Mouse (Mus musculus): ENCODE measurements around the gene Bahcc1. TPM values are rescaled to one million over a fixed set of nuclear protein-coding genes. Genes with fewer than 3 reads are reported as not detected.

The Bahcc1 gene
- polyA plus RNA-seq, 1 experiment from 2014 or later: 19.7 TPM

DNA sequence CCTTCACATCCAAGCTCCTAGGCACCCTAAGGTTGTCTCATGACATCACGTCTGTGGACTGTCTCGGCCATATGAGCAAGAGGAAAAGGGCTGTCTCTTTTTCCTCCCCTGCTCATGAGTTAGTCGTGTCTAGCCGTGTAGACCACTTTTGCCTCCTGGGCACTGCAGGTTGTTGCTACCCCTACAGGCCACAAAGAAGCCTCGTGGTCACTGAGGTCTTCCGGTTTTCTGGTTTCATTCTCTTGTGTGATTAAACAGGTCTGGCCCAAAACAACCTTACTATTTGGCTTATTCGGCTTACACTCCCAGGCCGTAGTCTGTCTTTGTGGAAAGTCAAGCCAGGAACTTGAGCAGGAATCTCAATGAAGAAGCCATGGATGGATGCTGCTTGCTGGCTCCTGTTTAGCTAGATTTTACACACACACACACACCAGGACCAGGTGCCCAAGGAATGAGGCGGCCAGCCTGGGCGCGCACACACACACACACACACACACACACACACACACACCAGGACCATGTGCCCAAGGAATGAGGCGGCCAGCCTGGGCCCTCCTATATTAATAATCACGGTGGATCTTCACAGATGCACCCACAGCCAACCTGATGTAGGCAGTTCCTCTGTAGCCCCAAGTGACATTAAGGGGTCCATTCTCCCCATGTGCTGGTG is 21.0 kb downstream of the Bahcc1 start:
- no peaks in the 10 kb centered on the region for H3K9me3 ChIP-seq (ENCODE audit: control insufficient read depth, low read length)
- H3K4me3 ChIP-seq (ENCODE audit: low read depth, low read length): no peak overlapping the region
- no peaks in the 10 kb centered on the region for H3K27me3 ChIP-seq (ENCODE audit: control insufficient read depth, insufficient read depth, low read length)
- 87% methylated on average over 13 of the region's 13 CpGs for WGBS
- DNase-seq (ENCODE audit: low spot score) (no peak), ATAC-seq (ENCODE audit: insufficient read depth, low FRiP score, low TSS enrichment) (no peak)
- no peak overlapping the region for H3K9ac ChIP-seq (ENCODE audit: low read length)
- H3K4me2 ChIP-seq (ENCODE audit: low read depth): no peak overlapping the region
- H3K4me1 ChIP-seq (ENCODE audit: control insufficient read depth, insufficient read depth, low read length): peaks cover 59% of the 10 kb centered on the region
- no peaks in the 10 kb centered on the region for H3K36me3 ChIP-seq (ENCODE audit: control insufficient read depth, insufficient read depth, low read length)
- no peak overlapping the region for H3K27ac ChIP-seq (ENCODE audit: low read depth, low read length)

DNA sequence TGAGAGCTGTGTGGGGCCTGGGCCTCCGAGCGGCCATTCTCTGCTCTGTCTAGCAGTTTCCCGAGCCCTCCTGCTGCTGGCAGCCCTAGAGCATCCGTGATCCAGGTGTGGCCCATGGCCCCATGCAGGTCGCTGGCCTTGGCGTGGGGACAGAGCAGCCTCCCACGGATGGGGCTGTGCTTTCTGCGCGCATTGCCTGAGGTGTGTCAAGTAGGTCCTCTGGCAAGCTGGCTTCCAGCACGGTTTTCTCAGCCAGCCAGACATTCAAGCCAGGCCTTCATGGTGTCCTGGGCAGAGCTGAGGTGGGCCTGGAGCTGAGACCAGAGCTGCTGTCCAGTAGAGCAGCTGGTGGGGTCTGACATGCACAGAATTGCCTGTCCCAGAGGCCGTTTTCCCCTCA is 21.7 kb downstream of the Bahcc1 start:
- H3K9me3 ChIP-seq (ENCODE audit: control insufficient read depth, low read length): no peaks in the 10 kb centered on the region
- no peak for ATAC-seq (ENCODE audit: insufficient read depth, low FRiP score, low TSS enrichment)
- no peaks in the 10 kb centered on the region for H3K27me3 ChIP-seq (ENCODE audit: control insufficient read depth, insufficient read depth, low read length)
- peak overlapping the region; percentile 29; the same call in 1 of the 2 replicates for H3K9ac ChIP-seq (ENCODE audit: low read length)
- H3K4me1 ChIP-seq (ENCODE audit: control insufficient read depth, insufficient read depth, low read length): peaks cover 63% of the 10 kb centered on the region
- H3K4me3 ChIP-seq (ENCODE audit: low read depth, low read length): no peak overlapping the region
- H3K27ac ChIP-seq (ENCODE audit: low read depth, low read length): no peak overlapping the region
- H3K4me2 ChIP-seq (ENCODE audit: low read depth): no peak overlapping the region
- 65% methylated on average over 10 of the region's 11 CpGs for WGBS
- H3K36me3 ChIP-seq (ENCODE audit: control insufficient read depth, insufficient read depth, low read length): no peaks in the 10 kb centered on the region; the same call in 1 of the 2 replicates
- DNase-seq (ENCODE audit: low spot score): no peak

DNA sequence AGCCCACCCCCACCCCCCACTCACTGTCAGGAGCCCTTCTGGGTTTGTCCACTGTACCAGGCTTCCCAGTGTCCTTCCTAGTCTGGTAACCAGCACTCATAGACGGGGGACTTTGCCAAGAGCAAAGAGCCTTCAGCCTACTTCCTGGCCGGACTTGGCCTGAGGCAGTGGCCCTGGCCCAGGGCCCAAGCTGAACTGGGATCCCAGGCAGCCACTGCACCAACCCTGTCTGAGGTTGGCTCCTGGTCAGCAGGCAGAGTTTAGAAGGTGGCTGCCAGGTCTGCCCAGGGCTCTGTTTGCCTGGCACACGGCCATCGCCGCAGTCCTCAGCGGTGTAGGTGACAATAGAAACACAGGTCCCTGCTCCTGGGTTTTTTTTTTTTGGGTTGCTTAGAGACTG is 22.3 kb downstream of the Bahcc1 start:
- Histone ChIP-seq H3K4me1 (ENCODE audit: control insufficient read depth, insufficient read depth, low read length) (peaks cover 62% of the 10 kb centered on the region), H3K9ac (ENCODE audit: low read length) (no peak overlapping the region; the same call in 1 of the 2 replicates), H3K27ac (ENCODE audit: low read depth, low read length) (no peak overlapping the region), H3K4me3 (ENCODE audit: low read depth, low read length) (no peak overlapping the region), H3K4me2 (ENCODE audit: low read depth) (no peak overlapping the region), H3K36me3 (ENCODE audit: control insufficient read depth, insufficient read depth, low read length) (no peaks in the 10 kb centered on the region; the same call in 1 of the 2 replicates), H3K9me3 (ENCODE audit: control insufficient read depth, low read length) (no peaks in the 10 kb centered on the region), H3K27me3 (ENCODE audit: control insufficient read depth, insufficient read depth, low read length) (no peaks in the 10 kb centered on the region)
- ATAC-seq (ENCODE audit: insufficient read depth, low FRiP score, low TSS enrichment) (no peak), DNase-seq (ENCODE audit: low spot score) (no peak)
- 88% methylated on average over 6 of the region's 6 CpGs for WGBS

DNA sequence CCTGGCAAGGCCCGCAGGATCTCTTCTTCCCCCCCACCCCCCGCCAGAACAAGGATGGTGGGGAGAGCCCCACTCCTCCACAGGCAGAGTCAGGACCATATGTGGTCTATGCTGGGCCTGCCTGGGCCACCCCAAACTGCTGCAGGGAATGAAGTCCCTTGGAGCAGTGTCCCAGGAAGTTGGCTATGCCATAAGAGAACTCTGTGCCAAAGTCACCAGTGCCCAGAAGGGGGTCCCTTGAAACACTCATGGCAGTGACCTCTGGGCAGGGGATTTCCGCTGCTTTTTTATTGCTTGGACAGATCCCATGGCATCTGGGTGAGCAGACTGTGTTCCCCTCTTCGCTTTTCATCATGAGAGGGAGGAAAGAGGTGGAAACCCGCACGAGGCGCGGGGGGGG is 22.8 kb downstream of the Bahcc1 start:
- Histone ChIP-seq H3K27ac (ENCODE audit: low read depth, low read length) (no peak overlapping the region), H3K4me2 (ENCODE audit: low read depth) (no peak overlapping the region), H3K4me1 (ENCODE audit: control insufficient read depth, insufficient read depth, low read length) (peaks cover 61% of the 10 kb centered on the region), H3K36me3 (ENCODE audit: control insufficient read depth, insufficient read depth, low read length) (no peaks in the 10 kb centered on the region; the same call in 1 of the 2 replicates), H3K9ac (ENCODE audit: low read length) (no peak overlapping the region), H3K4me3 (ENCODE audit: low read depth, low read length) (no peak overlapping the region), H3K27me3 (ENCODE audit: control insufficient read depth, insufficient read depth, low read length) (no peaks in the 10 kb centered on the region), H3K9me3 (ENCODE audit: control insufficient read depth, low read length) (no peaks in the 10 kb centered on the region)
- no peak for ATAC-seq (ENCODE audit: insufficient read depth, low FRiP score, low TSS enrichment)
- WGBS: 58% methylated on average over 5 of the region's 8 CpGs
- no peak for DNase-seq (ENCODE audit: low spot score)

DNA sequence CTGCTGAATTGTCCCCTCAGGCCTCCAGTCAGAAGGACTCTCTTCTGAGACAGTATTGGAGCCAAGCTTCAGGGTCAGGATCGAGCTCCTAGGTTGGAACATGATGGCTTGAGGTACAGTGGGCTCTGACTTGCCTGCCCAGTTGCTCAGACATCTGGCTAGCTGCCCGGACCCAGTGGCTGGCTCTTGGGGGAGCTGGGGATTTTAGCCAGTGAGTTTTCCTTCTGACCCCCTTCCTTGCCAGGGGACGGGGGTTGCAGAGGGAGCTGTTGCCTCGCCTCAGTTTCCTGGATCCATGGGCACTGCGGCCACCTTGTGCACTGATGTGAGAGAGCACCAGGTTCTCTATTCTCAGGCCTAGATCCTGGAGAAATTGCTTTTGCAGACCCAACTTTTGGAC is 23.4 kb downstream of the Bahcc1 start:
- H3K4me3 ChIP-seq (ENCODE audit: low read depth, low read length): no peak overlapping the region
- H3K27me3 ChIP-seq (ENCODE audit: control insufficient read depth, insufficient read depth, low read length): no peaks in the 10 kb centered on the region
- peaks cover 62% of the 10 kb centered on the region for H3K4me1 ChIP-seq (ENCODE audit: control insufficient read depth, insufficient read depth, low read length)
- DNase-seq (ENCODE audit: low spot score) (no peak), ATAC-seq (ENCODE audit: insufficient read depth, low FRiP score, low TSS enrichment) (no peak)
- no peak overlapping the region for H3K27ac ChIP-seq (ENCODE audit: low read depth, low read length)
- WGBS: 76% methylated on average over 5 of the region's 5 CpGs
- H3K36me3 ChIP-seq (ENCODE audit: control insufficient read depth, insufficient read depth, low read length): no peaks in the 10 kb centered on the region; the same call in 1 of the 2 replicates
- H3K4me2 ChIP-seq (ENCODE audit: low read depth): no peak overlapping the region
- no peaks in the 10 kb centered on the region for H3K9me3 ChIP-seq (ENCODE audit: control insufficient read depth, low read length)
- H3K9ac ChIP-seq (ENCODE audit: low read length): no peak overlapping the region; the same call in 1 of the 2 replicates

DNA sequence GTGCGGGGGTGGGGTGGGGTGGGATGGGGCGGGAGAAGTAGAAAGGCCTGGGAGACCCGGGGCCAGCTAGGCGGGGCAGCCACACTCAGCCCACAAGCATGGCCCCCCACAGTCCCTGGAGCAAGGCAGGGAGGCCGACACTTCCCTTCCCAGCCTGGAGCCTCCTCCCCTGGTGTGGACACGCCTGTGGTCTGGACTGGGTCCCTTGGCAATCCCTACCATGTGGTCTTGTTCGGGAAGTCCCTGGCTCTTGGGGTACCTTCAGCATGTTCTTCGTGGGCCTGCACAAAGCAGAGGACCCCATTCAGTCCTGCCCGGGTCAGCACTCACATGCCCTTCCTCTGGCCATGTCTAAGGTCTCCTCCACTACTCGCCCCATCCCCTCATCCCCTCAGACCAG is 23.8 kb downstream of the Bahcc1 start:
- H3K27me3 ChIP-seq (ENCODE audit: control insufficient read depth, insufficient read depth, low read length): no peaks in the 10 kb centered on the region
- DNase-seq (ENCODE audit: low spot score) (no peak), ATAC-seq (ENCODE audit: insufficient read depth, low FRiP score, low TSS enrichment) (no peak)
- 61% methylated on average over 10 of the region's 10 CpGs for WGBS
- H3K4me2 ChIP-seq (ENCODE audit: low read depth): no peak overlapping the region
- H3K36me3 ChIP-seq (ENCODE audit: control insufficient read depth, insufficient read depth, low read length): no peaks in the 10 kb centered on the region; the same call in 1 of the 2 replicates
- no peak overlapping the region for H3K27ac ChIP-seq (ENCODE audit: low read depth, low read length)
- no peak overlapping the region for H3K4me3 ChIP-seq (ENCODE audit: low read depth, low read length)
- H3K9ac ChIP-seq (ENCODE audit: low read length): no peak overlapping the region
- H3K9me3 ChIP-seq (ENCODE audit: control insufficient read depth, low read length): no peaks in the 10 kb centered on the region
- H3K4me1 ChIP-seq (ENCODE audit: control insufficient read depth, insufficient read depth, low read length): peaks cover 64% of the 10 kb centered on the region

DNA sequence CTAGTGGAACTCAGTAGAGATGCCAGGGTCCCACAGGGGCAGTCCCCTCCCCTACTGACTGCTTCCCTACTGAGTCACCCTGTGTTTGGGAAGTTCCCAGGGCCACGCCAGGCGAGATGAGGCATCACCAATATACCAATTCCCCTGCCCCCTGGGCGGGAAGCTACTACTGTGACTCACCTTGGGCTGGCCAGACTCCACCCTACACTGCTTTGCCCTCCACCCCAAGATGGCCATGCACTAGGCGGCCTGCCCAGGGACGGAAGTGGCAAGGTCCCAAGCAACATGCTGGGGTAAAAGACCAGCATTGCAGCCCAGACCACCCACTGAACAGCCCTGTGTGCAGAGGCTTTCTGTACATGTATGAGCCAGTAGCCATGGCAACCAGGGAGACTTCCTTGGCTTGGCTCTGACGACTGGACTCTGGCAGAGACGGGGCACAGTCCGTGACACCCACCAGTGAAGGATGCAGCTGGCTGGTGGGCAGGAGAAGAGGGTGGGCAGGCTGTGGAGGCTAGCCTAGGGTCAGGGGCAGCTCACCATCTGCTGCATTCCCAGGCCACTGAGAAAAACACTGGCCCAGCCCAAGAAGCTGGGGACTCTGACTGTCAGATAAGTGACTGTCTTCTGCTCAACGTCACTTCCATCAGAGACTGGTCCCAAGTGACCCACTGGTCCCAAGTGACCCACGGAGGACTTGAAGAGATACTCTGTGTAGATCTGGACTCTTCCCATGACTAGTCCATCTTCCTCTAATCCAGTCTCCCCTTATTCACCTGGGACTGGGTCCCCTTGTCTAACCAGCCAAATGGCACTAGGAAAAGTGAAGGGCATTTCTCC is 24.5 kb downstream of the Bahcc1 start:
- no peak overlapping the region for H3K9ac ChIP-seq (ENCODE audit: low read length)
- peaks cover 63% of the 10 kb centered on the region for H3K4me1 ChIP-seq (ENCODE audit: control insufficient read depth, insufficient read depth, low read length)
- no peaks in the 10 kb centered on the region for H3K27me3 ChIP-seq (ENCODE audit: control insufficient read depth, insufficient read depth, low read length)
- no peaks in the 10 kb centered on the region for H3K9me3 ChIP-seq (ENCODE audit: control insufficient read depth, low read length)
- DNase-seq (ENCODE audit: low spot score) (no peak), ATAC-seq (ENCODE audit: insufficient read depth, low FRiP score, low TSS enrichment) (no peak)
- WGBS: 68% methylated on average over 10 of the region's 10 CpGs
- H3K36me3 ChIP-seq (ENCODE audit: control insufficient read depth, insufficient read depth, low read length): no peaks in the 10 kb centered on the region; the same call in 1 of the 2 replicates
- H3K4me2 ChIP-seq (ENCODE audit: low read depth): no peak overlapping the region
- H3K4me3 ChIP-seq (ENCODE audit: low read depth, low read length): no peak overlapping the region
- H3K27ac ChIP-seq (ENCODE audit: low read depth, low read length): 0 out of 2 replicates have a peak overlapping the region, but pooled peaks have one; percentile 20

DNA sequence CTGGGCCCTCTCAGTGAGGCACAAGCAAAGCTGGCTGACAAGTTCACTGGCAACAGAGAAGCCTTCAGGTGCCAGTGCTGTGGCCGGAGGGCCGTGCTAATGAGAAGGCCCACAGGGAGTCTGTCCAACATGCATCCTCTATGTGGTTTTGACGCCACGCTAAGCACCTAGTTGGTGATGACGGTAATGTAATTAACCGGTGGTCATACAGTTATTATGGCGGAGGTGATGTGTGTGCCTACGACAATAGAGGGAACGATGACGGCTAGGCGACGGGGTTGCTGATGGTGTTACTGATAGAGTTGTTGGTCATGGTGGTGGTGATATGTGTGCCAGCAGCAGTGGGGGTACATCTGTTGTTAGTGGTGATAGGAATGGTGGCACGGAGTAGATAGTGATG is 25.2 kb downstream of the Bahcc1 start:
- no peak overlapping the region for H3K9ac ChIP-seq (ENCODE audit: low read length)
- H3K4me2 ChIP-seq (ENCODE audit: low read depth): no peak overlapping the region
- peaks cover 58% of the 10 kb centered on the region for H3K4me1 ChIP-seq (ENCODE audit: control insufficient read depth, insufficient read depth, low read length)
- H3K27me3 ChIP-seq (ENCODE audit: control insufficient read depth, insufficient read depth, low read length): no peaks in the 10 kb centered on the region
- no peak overlapping the region for H3K4me3 ChIP-seq (ENCODE audit: low read depth, low read length)
- H3K27ac ChIP-seq (ENCODE audit: low read depth, low read length): no peak overlapping the region
- no peaks in the 10 kb centered on the region for H3K9me3 ChIP-seq (ENCODE audit: control insufficient read depth, low read length)
- no peaks in the 10 kb centered on the region; the same call in 1 of the 2 replicates for H3K36me3 ChIP-seq (ENCODE audit: control insufficient read depth, insufficient read depth, low read length)
- WGBS: 97% methylated on average over 13 of the region's 13 CpGs
- no peak for ATAC-seq (ENCODE audit: insufficient read depth, low FRiP score, low TSS enrichment)
- no peak for DNase-seq (ENCODE audit: low spot score)

All from neural tube, embryonic 11.5 days (tissue).